Comparison of ENCODE assay signal across 8 mouse cellular contexts in genomic region chr1:156263352-156263751, GRCm38 (mm10). TPM values are rescaled to one million over a fixed set of nuclear protein-coding genes. Genes with fewer than 3 reads are reported as not detected.
A peak's percentile ranks its signal among the peaks of the same experiment; 100 is the strongest.
DNase-seq lines count a peak whose midpoint lies in the region; ATAC-seq and TF ChIP-seq lines count a peak whose summit lies in the region.
"Had no signal": no experiment of that assay in that cellular context is flagged by ENCODE, and none has a peak within 500 bp of the region (broad histone marks: within the 10 kb centered on the region; RNA-seq: fewer than 3 reads in every experiment).

No protein-coding gene starts in this region.

- H3K36me3 ChIP-seq in E14TG2a.4 (ENCODE audit: insufficient read depth, low read length) = no peaks in the 10 kb centered on the region
- H3K36me3 ChIP-seq in lung, embryonic 14.5 days (ENCODE audit: insufficient read depth) = no peaks in the 10 kb centered on the region
- no peaks in the 10 kb centered on the region for H3K36me3 ChIP-seq in small intestine, adult 2 months (ENCODE audit: control insufficient read depth, insufficient read depth, low read length)

- H3K4me3 ChIP-seq in E14TG2a.4 (replicated peaks; ENCODE audit: low read length) = no peak overlapping the region
- H3K4me3 ChIP-seq in lung, embryonic 14.5 days (ENCODE audit: low read depth, low read length) = no peak overlapping the region
- H3K4me3 ChIP-seq in small intestine, adult 2 months (ENCODE audit: low read depth, low read length) = no peak overlapping the region

- 46% methylated on average over 2 of the region's 2 CpGs for WGBS in lung, embryonic 14.5 days
- WGBS in small intestine, adult 2 months = 47% methylated on average over 2 of the region's 2 CpGs

- peak; percentile 99 for TF ChIP-seq CTCF in E14TG2a.4 (conservative IDR thresholded peaks at IDR 0.05; ENCODE audit: low read length)
- TF ChIP-seq CTCF in lung, embryonic 14.5 days (IDR thresholded peaks at IDR 0.05; ENCODE audit: low read depth) = peak; percentile 93
- TF ChIP-seq CTCF in small intestine, adult 2 months (IDR thresholded peaks at IDR 0.05; ENCODE audit: extremely low read depth, insufficient read length, insufficient replicate concordance, low read depth, low read length) = peak; percentile 87; the same call in 1 of the 2 replicates

- ATAC-seq in frontal cortex, adult (ENCODE audit: low TSS enrichment) = peak; percentile 59; the same call in 1 of the 2 replicates
- ATAC-seq in lung, embryonic 14.5 days (ENCODE audit: insufficient read depth) = no peak; the same call in 1 of the 2 replicates

- H3K4me2 ChIP-seq in lung, embryonic 14.5 days = no peak overlapping the region

- no peaks in the 10 kb centered on the region for H3K9me3 ChIP-seq in E14TG2a.4 (ENCODE audit: low read length)
- H3K9me3 ChIP-seq in lung, embryonic 14.5 days (ENCODE audit: low read depth, low read length) = no peaks in the 10 kb centered on the region

- no peak overlapping the region for H3K9ac ChIP-seq in lung, embryonic 14.5 days

- H3K27me3 ChIP-seq in E14TG2a.4 (ENCODE audit: insufficient read depth, low read length) = no peaks in the 10 kb centered on the region
- H3K27me3 ChIP-seq in lung, embryonic 14.5 days (ENCODE audit: insufficient read depth, low read length) = no peaks in the 10 kb centered on the region
- H3K27me3 ChIP-seq in small intestine, adult 2 months (ENCODE audit: control insufficient read depth, insufficient read depth, low read length) = no peaks in the 10 kb centered on the region; the same call in 1 of the 2 replicates

- DNase-seq in A20 (ENCODE audit: low read depth, low spot score) = peak; percentile 30
- peak; percentile 33 for DNase-seq in c-Kit-positive CD71-negative TER-119-negative erythroid progenitor cells, embryonic 14.5 days (ENCODE audit: low read depth)
- DNase-seq in kidney, postnatal 36 days = peak; percentile 61 to 83
- DNase-seq in lung, embryonic 14.5 days = peak; percentile 81

- no peak for TF ChIP-seq POLR2A in small intestine, adult 2 months (IDR thresholded peaks at IDR 0.05; ENCODE audit: low read depth, low read length)

- H3K27ac ChIP-seq in lung, embryonic 14.5 days (ENCODE audit: low read depth) = no peak overlapping the region
- H3K27ac ChIP-seq in small intestine, adult 2 months (ENCODE audit: insufficient read depth, low read depth, low read length) = no peak overlapping the region

- H3K4me1 ChIP-seq in E14TG2a.4 (replicated peaks; ENCODE audit: low read depth, low read length) = peaks cover 29% of the 10 kb centered on the region
- no peaks in the 10 kb centered on the region for H3K4me1 ChIP-seq in lung, embryonic 14.5 days (ENCODE audit: insufficient read depth)
- H3K4me1 ChIP-seq in small intestine, adult 2 months (ENCODE audit: control insufficient read depth, insufficient read depth, insufficient read length, low read length) = no peaks in the 10 kb centered on the region

RNA-seq across cellular contexts. Expression of gene Tdrd5, which starts 40.1 kb away (rescaled TPM):
- 1.4 TPM in 2 replicates for polyA plus RNA-seq in lung, embryonic 14.5 days (2014; fragmentation: Nextera tagmentation; extraction: Ambion mirVana)
- polyA plus RNA-seq in small intestine, adult 2 months (2012; rRNA removed) = not detected in 2 replicates

RNA-seq across cellular contexts. Expression of gene Nphs2, which starts 47.2 kb away (rescaled TPM):
- polyA plus RNA-seq in lung, embryonic 14.5 days (2014; fragmentation: Nextera tagmentation; extraction: Ambion mirVana) = not detected in 2 replicates
- 0.11 TPM in 1 of 2 replicates, not detected in the other for polyA plus RNA-seq in small intestine, adult 2 months (2012; rRNA removed)
- polyA plus RNA-seq: heart, embryonic 14.5 days had no signal

RNA-seq across cellular contexts. Expression of gene Fam163a, which starts 58.5 kb away (rescaled TPM):
- 1.0 and 1.2 TPM in 2 replicates for polyA plus RNA-seq in lung, embryonic 14.5 days (2014; fragmentation: Nextera tagmentation; extraction: Ambion mirVana)
- polyA plus RNA-seq in small intestine, adult 2 months (2012; rRNA removed) = 0.16 and 0.17 TPM in 2 replicates

Comparison
In these comparisons a context has a peak if more than half of its experiments do, and no peak if none do; other contexts are left out.
1. DNase-seq: peak in every context shown above with its lines; median percentile 81 in lung, embryonic 14.5 days; 72 in kidney, postnatal 36 days; 33 in c-Kit-positive CD71-negative TER-119-negative erythroid progenitor cells, embryonic 14.5 days; 30 in A20.